Mouse (Mus musculus): ENCODE measurements at regions not wholly inside any gene's neighbourhood (a gene's known extent, or its start where the extent isn't known, plus 50 kb on each side); places are given as distances from the start of the nearest gene placed in this dataset.

- DNase-seq (ENCODE audit: low spot score), result no peak
Measured at GRCm38 (mm10) chr9:41682911-41683310, 441.2 kb downstream of the Sorl1 start.

GRCm38 (mm10) chr9:41675656-41676055 is 448.4 kb downstream of the Sorl1 start:
- no peak for DNase-seq (ENCODE audit: low spot score)

- no peak for DNase-seq (ENCODE audit: low spot score)
Measured at GRCm38 (mm10) chr9:41672958-41673357, 451.1 kb downstream of the Sorl1 start.

GRCm38 (mm10) chr9:41668741-41669140 is 455.4 kb downstream of the Sorl1 start:
- no peak for DNase-seq (ENCODE audit: low spot score)

- no peak for DNase-seq (ENCODE audit: low spot score)
Measured at GRCm38 (mm10) chr9:41665000-41665685, 459.0 kb downstream of the Sorl1 start.

- DNase-seq (ENCODE audit: low spot score), result no peak
Measured at GRCm38 (mm10) chr9:41660576-41660975, 463.5 kb downstream of the Sorl1 start.

- no peak for DNase-seq (ENCODE audit: low spot score)
Measured at GRCm38 (mm10) chr9:41660011-41660410, 464.1 kb downstream of the Sorl1 start.

- no peak for DNase-seq (ENCODE audit: low spot score)
Measured at GRCm38 (mm10) chr9:41631564-41632205, 470.2 kb upstream of the Ubash3b start.

- no peak for DNase-seq (ENCODE audit: low spot score)
Measured at GRCm38 (mm10) chr9:41621341-41621740, 459.8 kb upstream of the Ubash3b start.

GRCm38 (mm10) chr9:41614002-41614401 is 452.5 kb upstream of the Ubash3b start:
- DNase-seq (ENCODE audit: low spot score), result no peak

- no peak for DNase-seq (ENCODE audit: low spot score)
Measured at GRCm38 (mm10) chr9:41612802-41613550, 451.5 kb upstream of the Ubash3b start.

- DNase-seq (ENCODE audit: low spot score), result no peak
Measured at GRCm38 (mm10) chr9:41612452-41612795, 450.9 kb upstream of the Ubash3b start.

- no peak for DNase-seq (ENCODE audit: low spot score)
Measured at GRCm38 (mm10) chr9:41611534-41612451, 450.3 kb upstream of the Ubash3b start.

- no peak for DNase-seq (ENCODE audit: low spot score)
Measured at GRCm38 (mm10) chr9:41610347-41610746, 448.9 kb upstream of the Ubash3b start.

- no peak for DNase-seq (ENCODE audit: low spot score)
Measured at GRCm38 (mm10) chr9:41606136-41606535, 444.6 kb upstream of the Ubash3b start.

GRCm38 (mm10) chr9:41604916-41605315 is 443.4 kb upstream of the Ubash3b start:
- DNase-seq (ENCODE audit: low spot score), result no peak

GRCm38 (mm10) chr9:41600778-41601177 is 439.3 kb upstream of the Ubash3b start:
- no peak for DNase-seq (ENCODE audit: low spot score)

- DNase-seq (ENCODE audit: low spot score), result no peak
Measured at GRCm38 (mm10) chr9:41599874-41600273, 438.4 kb upstream of the Ubash3b start.

- no peak for DNase-seq (ENCODE audit: low spot score)
Measured at GRCm38 (mm10) chr9:41595749-41596148, 434.3 kb upstream of the Ubash3b start.

GRCm38 (mm10) chr9:41593998-41594397 is 432.5 kb upstream of the Ubash3b start:
- no peak for DNase-seq (ENCODE audit: low spot score)

- DNase-seq (ENCODE audit: low spot score), result no peak
Measured at GRCm38 (mm10) chr9:41592900-41593690, 431.6 kb upstream of the Ubash3b start.

Data from T-cell, adult 2 months (primary cell).